Mouse (Mus musculus) B cell, adult 62 days (primary cell): Measurements from ENCODE around the gene Ppif. TPM values are rescaled to one million over a fixed set of nuclear protein-coding genes. Genes with fewer than 3 reads are reported as not detected.

Experiments used
- total RNA-seq: library from RNA; stranded (reverse); gene quantifications from 4 replicates; pipeline ENCODE4 v1.2.4, GENCODE M21; 2023

Gene Ppif
- 25.1 to 33.2 TPM (median 31.1 TPM) in 4 replicates for total RNA-seq

DNA sequence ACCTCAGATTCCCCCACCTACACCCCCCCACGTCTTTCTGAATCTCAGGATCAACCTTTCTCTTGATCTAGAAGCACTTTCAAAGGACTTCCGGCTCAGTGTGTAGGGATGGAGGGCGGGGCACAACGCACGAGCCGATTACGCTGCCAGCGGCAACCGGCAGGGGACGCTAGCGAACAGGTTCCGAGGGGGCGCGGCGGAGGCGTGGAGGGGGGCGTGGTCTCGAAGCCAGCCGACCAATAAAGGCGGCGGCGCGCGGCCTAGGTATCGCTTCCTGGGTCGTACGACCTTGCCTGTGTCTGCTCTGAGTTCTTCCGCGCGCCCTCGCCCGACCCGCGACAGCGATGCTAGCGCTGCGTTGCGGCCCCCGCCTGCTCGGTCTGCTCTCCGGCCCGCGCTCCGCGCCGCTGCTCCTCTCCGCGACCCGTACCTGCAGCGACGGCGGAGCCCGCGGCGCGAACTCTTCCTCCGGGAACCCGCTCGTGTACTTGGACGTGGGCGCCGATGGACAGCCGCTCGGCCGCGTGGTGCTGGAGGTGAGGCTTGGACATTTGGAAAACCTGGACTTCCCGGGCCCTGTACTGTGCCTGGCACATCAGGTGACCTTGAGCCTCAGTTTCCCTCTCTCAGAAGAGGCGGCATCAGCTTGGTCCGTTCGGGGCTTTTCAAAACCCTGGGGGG is at the start of gene Ppif:
TSS of gene Ppif (plus strand) at position 267 of the 681 bp plus-strand sequence.

Other genes starting within 250 kb of the Ppif start
- 99.6 to 115 TPM (median 109 TPM) in 4 replicates for gene Zmiz1, start 235.0 kb upstream of the Ppif start, total RNA-seq
- gene Zcchc24, start 74.9 kb downstream of the Ppif start, total RNA-seq: 19.8 to 21.4 TPM (median 19.9 TPM) in 4 replicates
- 83.6 to 91.1 TPM (median 88.3 TPM) in 4 replicates for gene Anxa11, start 148.0 kb downstream of the Ppif start, total RNA-seq
- not detected in 4 replicates for gene Plac9a, start 208.9 kb downstream of the Ppif start, total RNA-seq
- 4.9 to 7.0 TPM (median 6.6 TPM) in 4 replicates for gene Tmem254a, start 233.5 kb downstream of the Ppif start, total RNA-seq
- gene Cphx1, start 244.2 kb downstream of the Ppif start, total RNA-seq: not detected in 4 replicates